Mouse (Mus musculus) brown adipose tissue, adult 24 weeks (tissue): ENCODE measurements around the gene Myd88. TPM values are rescaled to one million over a fixed set of nuclear protein-coding genes. Genes with fewer than 3 reads are reported as not detected.

Experiments used
- polyA plus RNA-seq: library from polyadenylated mRNA; stranded (reverse); fragments of >200 nt; gene quantifications from 2 replicates; pipeline ENCODE4 v1.2.4, GENCODE M21; 2012; ENCODE audit not compliant: missing spikeins, insufficient read depth, insufficient read length

Gene Myd88
- polyA plus RNA-seq, 1 experiment: 11.2 TPM

Other genes with a start within 250 kb of the Myd88 start
- 12.0 and 17.2 TPM in 2 replicates for gene Plcd1, start 247.9 kb downstream of the Myd88 start, polyA plus RNA-seq
- 0.46 and 1.4 TPM in 2 replicates for gene Dlec1, start 238.9 kb downstream of the Myd88 start, polyA plus RNA-seq
- 25.2 and 31.9 TPM in 2 replicates for gene Acaa1b, start 184.3 kb downstream of the Myd88 start, polyA plus RNA-seq
- gene Gm47289, start 182.2 kb downstream of the Myd88 start, polyA plus RNA-seq: not detected in 2 replicates
- gene Slc22a13, start 132.3 kb downstream of the Myd88 start, polyA plus RNA-seq: not detected in 2 replicates
- 18.3 and 19.4 TPM in 2 replicates for gene Oxsr1, start 19.0 kb downstream of the Myd88 start, polyA plus RNA-seq
- 82.7 and 96.9 TPM in 2 replicates for gene Acaa1a, start 1.7 kb downstream of the Myd88 start, polyA plus RNA-seq
- 1.2 and 1.7 TPM in 2 replicates for gene Xylb, start 16.0 kb upstream of the Myd88 start, polyA plus RNA-seq
- not detected in 2 replicates for gene Slc22a14, start 24.1 kb upstream of the Myd88 start, polyA plus RNA-seq
- 1.8 and 5.3 TPM in 2 replicates for gene Acvr2b, start 60.7 kb upstream of the Myd88 start, polyA plus RNA-seq
- 2.1 and 2.7 TPM in 2 replicates for gene Exog, start 103.5 kb upstream of the Myd88 start, polyA plus RNA-seq
- gene Scn5a, start 237.6 kb upstream of the Myd88 start, polyA plus RNA-seq: not detected in 2 replicates